8 mouse cellular contexts compared by ENCODE assay signal in the genomic region with DNA sequence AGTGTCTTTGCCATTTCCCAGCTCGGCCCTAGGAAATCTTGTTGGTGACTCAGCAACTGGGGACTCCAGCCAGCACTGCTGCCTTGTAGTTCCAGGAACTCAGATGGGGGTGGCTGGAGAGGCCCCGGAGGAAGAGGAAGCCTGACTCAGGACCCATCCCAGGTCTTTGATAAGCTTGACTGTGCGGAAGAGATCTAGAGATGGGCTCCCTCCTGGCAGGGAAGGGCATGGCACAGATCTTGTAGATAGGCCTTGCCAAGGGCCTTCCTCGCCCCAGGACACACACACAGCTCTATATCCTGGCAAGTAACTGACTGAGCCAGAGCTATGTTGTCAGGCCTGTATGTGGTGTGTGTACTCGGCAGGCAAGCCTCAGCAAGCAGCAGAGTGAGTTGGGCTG. TPM values are rescaled to one million over a fixed set of nuclear protein-coding genes. Genes with fewer than 3 reads are reported as not detected.
DNase-seq lines count a peak whose midpoint lies in the region; ATAC-seq lines count a peak whose summit lies in the region.

No protein-coding gene starts in this region.

- 75% methylated on average over 5 of the region's 5 CpGs for WGBS in hindbrain, embryonic 12.5 days

- no peak overlapping the region for H3K4me2 ChIP-seq in hindbrain, embryonic 12.5 days (replicated peaks)

- no peak overlapping the region for H3K4me3 ChIP-seq in hindbrain, embryonic 12.5 days

- DNase-seq in left cerebral cortex, postnatal 36 days (ENCODE audit: low spot score in 2 of 2): peak; percentile 15 to 21
- no peak for DNase-seq in left cerebral cortex, postnatal 14 days (ENCODE audit: low spot score in 2 of 2)
- peak; percentile 80 for DNase-seq in adrenal gland, postnatal 14 days
- DNase-seq in heart, adult 9 months (ENCODE audit: low spot score in 2 of 2): peak; percentile 21 to 63
- peak; percentile 2 for DNase-seq in skeletal muscle tissue, adult 2 months (ENCODE audit: low read depth, low spot score)
- DNase-seq in layer of hippocampus, postnatal 14 days (ENCODE audit: low spot score in 2 of 2): no peak
- DNase-seq in testis, postnatal 14 days (ENCODE audit: low spot score): no peak

- H3K9me3 ChIP-seq in hindbrain, embryonic 12.5 days (replicated peaks): no peaks in the 10 kb centered on the region

- intact Hi-C loops in left cerebral cortex, postnatal 36 days (cut with DNase I): no loop called here
- intact Hi-C loops in left cerebral cortex, postnatal 14 days (cut with DNase I): no loop called here

- H3K36me3 ChIP-seq in hindbrain, embryonic 12.5 days: no peaks in the 10 kb centered on the region

- no peak overlapping the region for H3K27ac ChIP-seq in hindbrain, embryonic 12.5 days

- H3K27me3 ChIP-seq in hindbrain, embryonic 12.5 days: no peaks in the 10 kb centered on the region

- no peak overlapping the region for H3K9ac ChIP-seq in hindbrain, embryonic 12.5 days

- no peaks in the 10 kb centered on the region for H3K4me1 ChIP-seq in hindbrain, embryonic 12.5 days

- ATAC-seq in hindbrain, embryonic 12.5 days (ENCODE audit: low FRiP score): no peak

RNA-seq across cellular contexts. Expression of a gene that starts 24.5 kb away (rescaled TPM):
- total RNA-seq in left cerebral cortex, postnatal 36 days (2021): 10 to 100 TPM; 16.4 TPM
- total RNA-seq in left cerebral cortex, postnatal 14 days (2021): 10 to 100 TPM; 16.3 to 18.5 TPM
- 7.7 and 9.7 TPM in 2 replicates for total RNA-seq in adrenal gland, postnatal 14 days (2021)
- total RNA-seq in layer of hippocampus, postnatal 14 days (2021): 10 to 100 TPM; 38.1 to 42.4 TPM
- 4.0 and 4.7 TPM in 2 replicates for polyA plus RNA-seq in hindbrain, embryonic 12.5 days (2016; fragmentation: Nextera tagmentation; extraction: Ambion mirVana)

Comparison
In these comparisons a context has a peak if more than half of its experiments do, and no peak if none do; other contexts are left out.
1. DNase-seq: peak in left cerebral cortex, postnatal 36 days (2 of 2), adrenal gland, postnatal 14 days (single experiment), heart, adult 9 months (2 of 2) and skeletal muscle tissue, adult 2 months (single experiment); none in left cerebral cortex, postnatal 14 days (0 of 2), layer of hippocampus, postnatal 14 days (0 of 2) and testis, postnatal 14 days (single experiment).